Mouse (Mus musculus) adrenal gland, postnatal 10 days (tissue): Measurements from ENCODE around the gene Hspbap1. TPM values are rescaled to one million over a fixed set of nuclear protein-coding genes. Genes with fewer than 3 reads are reported as not detected.

Experiments used
- DNase-seq: peaks from one replicate; pipeline ENCODE4 v3.0.0; 2021; ENCODE audit warnings: mixed read lengths
- total RNA-seq, 2 experiments: library from RNA; stranded (reverse); gene quantifications; 2 replicates each; pipeline ENCODE4 v1.2.3; 2021

Gene Hspbap1
- total RNA-seq, 2 experiments from 2014 or later = 4.2 to 4.7 TPM

GRCm38 (mm10) chr16:35763590-35764296, 6.4 kb upstream of the Hspbap1 start:
- no peak for DNase-seq

GRCm38 (mm10) chr16:35764941-35765340, 5.2 kb upstream of the Hspbap1 start:
- no peak for DNase-seq

GRCm38 (mm10) chr16:35765449-35765848, 4.7 kb upstream of the Hspbap1 start:
- no peak for DNase-seq

- no peak for DNase-seq
These were observed 3.8 kb upstream of the Hspbap1 start for GRCm38 (mm10) chr16:35766366-35766765.

- no peak for DNase-seq
These were observed 1.7 kb upstream of the Hspbap1 start for GRCm38 (mm10) chr16:35768469-35768784.

GRCm38 (mm10) chr16:35768785-35769642, 1.2 kb upstream of the Hspbap1 start, which contains the start of gene Dirc2:
Gene Dirc2, minus strand, starts transcription at chr16:35769356.
- DNase-seq = peak; percentile 85

GRCm38 (mm10) chr16:35771141-35771540, 966 bp downstream of the Hspbap1 start:
- no peak for DNase-seq

- DNase-seq = no peak
These were observed 1.4 kb downstream of the Hspbap1 start for GRCm38 (mm10) chr16:35771606-35772005.

GRCm38 (mm10) chr16:35772598-35772997, 2.4 kb downstream of the Hspbap1 start:
- DNase-seq = no peak

GRCm38 (mm10) chr16:35775835-35776234, 5.7 kb downstream of the Hspbap1 start:
- no peak for DNase-seq

GRCm38 (mm10) chr16:35776737-35777136, 6.6 kb downstream of the Hspbap1 start:
- no peak for DNase-seq

- no peak for DNase-seq
These were observed 7.6 kb downstream of the Hspbap1 start for GRCm38 (mm10) chr16:35777768-35778167.

- no peak for DNase-seq
These were observed 9.5 kb downstream of the Hspbap1 start for GRCm38 (mm10) chr16:35779681-35780080.

- no peak for DNase-seq
These were observed 10.9 kb downstream of the Hspbap1 start for GRCm38 (mm10) chr16:35781096-35781495.

- no peak for DNase-seq
These were observed 11.5 kb downstream of the Hspbap1 start for GRCm38 (mm10) chr16:35781651-35782050.

- DNase-seq = no peak
These were observed 12.5 kb downstream of the Hspbap1 start for GRCm38 (mm10) chr16:35782451-35783206.

GRCm38 (mm10) chr16:35783207-35783573, 13.0 kb downstream of the Hspbap1 start:
- DNase-seq = no peak

GRCm38 (mm10) chr16:35784134-35784725, 14.1 kb downstream of the Hspbap1 start:
- no peak for DNase-seq

GRCm38 (mm10) chr16:35787163-35787562, 17.0 kb downstream of the Hspbap1 start:
- no peak for DNase-seq

GRCm38 (mm10) chr16:35787568-35788189, 17.5 kb downstream of the Hspbap1 start:
- DNase-seq = no peak

- no peak for DNase-seq
These were observed 18.2 kb downstream of the Hspbap1 start for GRCm38 (mm10) chr16:35788330-35788729.

GRCm38 (mm10) chr16:35791962-35792521, 21.9 kb downstream of the Hspbap1 start:
- no peak for DNase-seq
